Mouse (Mus musculus): ENCODE measurements at regions not wholly inside any gene's neighbourhood (a gene's known extent, or its start where the extent isn't known, plus 50 kb on each side); places are given as distances from the start of the nearest gene placed in this dataset.

DNA sequence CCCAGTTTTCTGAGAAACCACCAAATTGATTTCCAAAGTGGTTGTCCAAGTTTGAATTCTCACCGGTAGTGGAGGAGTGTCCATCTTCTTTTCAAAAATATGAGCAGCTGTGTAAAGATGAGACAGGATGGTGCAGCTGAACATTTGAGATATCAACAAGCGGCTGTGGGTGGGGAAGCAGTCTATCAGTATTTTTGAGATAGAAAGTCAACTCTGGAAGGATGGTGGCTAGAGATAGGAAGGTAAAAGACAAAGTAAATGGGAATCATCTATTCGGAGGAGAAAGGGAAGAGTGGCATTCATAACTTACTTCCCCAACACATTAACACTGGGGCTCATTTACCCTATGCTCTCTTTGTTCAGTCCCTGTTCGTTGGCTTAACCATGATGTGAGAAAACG lies 146.9 kb upstream of the Gmnc start:
- Histone ChIP-seq H3K4me3 (ENCODE audit: low read depth, low read length) (no peak overlapping the region), H3K27ac (ENCODE audit: low read depth) (no peak overlapping the region), H3K36me3 (replicated peaks; ENCODE audit: insufficient read depth, low read length) (no peaks in the 10 kb centered on the region), H3K9me3 (ENCODE audit: low read length) (no peaks in the 10 kb centered on the region), H3K9ac (replicated peaks) (no peak overlapping the region), H3K4me2 (ENCODE audit: low read depth, low read length) (no peak overlapping the region), H3K4me1 (ENCODE audit: insufficient read depth) (no peaks in the 10 kb centered on the region), H3K27me3 (ENCODE audit: insufficient read depth, low read length) (no peaks in the 10 kb centered on the region)
- DNase-seq (no peak), ATAC-seq (no peak)
- 56% methylated on average over 5 of the region's 5 CpGs for WGBS (ENCODE audit: insufficient replicate concordance)
- no peak for TF ChIP-seq EP300 (IDR thresholded peaks at IDR 0.05; ENCODE audit: low read depth)
- TF ChIP-seq CTCF (IDR thresholded peaks at IDR 0.05; ENCODE audit: low read depth) = no peak

DNA sequence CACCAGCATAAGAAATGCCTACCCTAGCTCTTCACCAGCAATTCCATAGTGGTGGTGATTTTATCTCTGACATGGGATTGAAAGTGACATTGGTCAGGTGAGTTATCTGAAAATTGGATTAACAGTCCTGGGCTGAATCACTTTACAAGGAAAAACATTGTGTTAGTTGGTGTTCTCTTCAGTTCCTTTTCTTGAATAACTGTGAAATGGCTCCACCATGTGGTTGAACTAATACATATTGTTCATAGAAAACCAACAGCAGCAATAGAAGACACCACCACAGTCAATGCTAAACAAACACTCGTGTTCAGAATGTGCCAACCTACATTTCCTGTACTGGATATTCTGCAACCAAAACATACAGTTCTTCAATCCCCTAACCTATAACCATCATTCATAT lies 147.5 kb upstream of the Gmnc start:
- H3K27me3 ChIP-seq (ENCODE audit: insufficient read depth, low read length) = no peaks in the 10 kb centered on the region
- no peak overlapping the region for H3K4me3 ChIP-seq (ENCODE audit: low read depth, low read length)
- no peaks in the 10 kb centered on the region for H3K4me1 ChIP-seq (ENCODE audit: insufficient read depth)
- WGBS (ENCODE audit: insufficient replicate concordance) = 3% methylated on average over 1 of the region's 1 CpGs
- no peak overlapping the region for H3K27ac ChIP-seq (ENCODE audit: low read depth)
- no peak overlapping the region for H3K4me2 ChIP-seq (ENCODE audit: low read depth, low read length)
- no peak overlapping the region for H3K9ac ChIP-seq (replicated peaks)
- no peak for DNase-seq
- TF ChIP-seq EP300 (IDR thresholded peaks at IDR 0.05; ENCODE audit: low read depth) (no peak), CTCF (IDR thresholded peaks at IDR 0.05; ENCODE audit: low read depth) (peak; percentile 45)
- no peak for ATAC-seq
- no peaks in the 10 kb centered on the region for H3K36me3 ChIP-seq (replicated peaks; ENCODE audit: insufficient read depth, low read length)
- no peaks in the 10 kb centered on the region for H3K9me3 ChIP-seq (ENCODE audit: low read length)

DNA sequence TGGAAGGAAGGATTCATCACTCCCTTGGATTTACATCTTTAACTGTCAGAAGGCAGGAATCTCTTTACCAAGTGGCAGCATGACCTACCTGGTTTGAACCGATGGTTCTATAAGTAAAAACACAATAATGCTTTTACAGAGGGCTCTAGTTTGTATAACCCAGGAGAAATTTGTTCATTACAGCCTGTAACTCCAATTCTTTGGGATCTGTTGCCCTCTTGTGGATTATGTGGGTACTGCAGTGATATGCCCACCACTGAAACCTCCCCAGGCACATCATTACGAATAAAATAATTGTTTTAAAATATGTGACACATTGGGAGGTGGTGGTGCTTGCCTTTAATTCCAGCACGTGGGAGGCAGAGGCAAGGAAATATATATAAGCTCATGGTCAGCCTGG lies 148.6 kb upstream of the Gmnc start:
- Histone ChIP-seq H3K27ac (ENCODE audit: low read depth) (no peak overlapping the region), H3K9me3 (ENCODE audit: low read length) (no peaks in the 10 kb centered on the region), H3K27me3 (ENCODE audit: insufficient read depth, low read length) (no peaks in the 10 kb centered on the region), H3K4me3 (ENCODE audit: low read depth, low read length) (no peak overlapping the region), H3K4me1 (ENCODE audit: insufficient read depth) (no peaks in the 10 kb centered on the region), H3K9ac (replicated peaks) (no peak overlapping the region), H3K36me3 (replicated peaks; ENCODE audit: insufficient read depth, low read length) (no peaks in the 10 kb centered on the region), H3K4me2 (ENCODE audit: low read depth, low read length) (no peak overlapping the region)
- TF ChIP-seq CTCF (IDR thresholded peaks at IDR 0.05; ENCODE audit: low read depth) = peak; percentile 81
- TF ChIP-seq EP300 (IDR thresholded peaks at IDR 0.05; ENCODE audit: low read depth) = no peak
- peak; percentile 31 for DNase-seq
- WGBS (ENCODE audit: insufficient replicate concordance) = 12% methylated on average over 3 of the region's 3 CpGs
- no peak for ATAC-seq

DNA sequence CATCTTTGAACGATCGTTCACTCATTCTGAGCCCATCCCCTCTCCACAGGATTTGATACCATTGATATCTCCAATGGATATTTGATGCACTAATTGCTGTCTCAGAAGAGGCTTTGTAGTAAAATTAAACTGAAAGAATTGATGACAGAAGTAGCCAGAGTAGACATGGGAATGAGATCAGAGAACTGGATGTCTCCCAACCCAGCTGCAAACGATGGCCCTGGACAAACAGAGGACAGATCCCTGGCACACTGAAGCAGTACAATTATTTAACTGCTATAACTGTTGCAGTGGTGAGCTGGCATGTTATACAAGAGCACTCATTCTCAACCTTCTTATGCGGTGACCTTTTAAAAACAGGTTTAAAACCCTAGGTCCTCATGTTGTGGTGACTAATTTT lies 151.5 kb upstream of the Ostn start:
- Histone ChIP-seq H3K4me3 (ENCODE audit: low read depth, low read length) (no peak overlapping the region), H3K9me3 (ENCODE audit: low read length) (no peaks in the 10 kb centered on the region), H3K9ac (replicated peaks) (no peak overlapping the region), H3K4me1 (ENCODE audit: insufficient read depth) (no peaks in the 10 kb centered on the region), H3K4me2 (ENCODE audit: low read depth, low read length) (no peak overlapping the region), H3K27ac (ENCODE audit: low read depth) (no peak overlapping the region), H3K36me3 (replicated peaks; ENCODE audit: insufficient read depth, low read length) (no peaks in the 10 kb centered on the region), H3K27me3 (ENCODE audit: insufficient read depth, low read length) (no peaks in the 10 kb centered on the region)
- TF ChIP-seq CTCF (IDR thresholded peaks at IDR 0.05; ENCODE audit: low read depth) (no peak), EP300 (IDR thresholded peaks at IDR 0.05; ENCODE audit: low read depth) (no peak)
- no peak for DNase-seq
- 78% methylated on average over 4 of the region's 4 CpGs for WGBS (ENCODE audit: insufficient replicate concordance)
- ATAC-seq = no peak

DNA sequence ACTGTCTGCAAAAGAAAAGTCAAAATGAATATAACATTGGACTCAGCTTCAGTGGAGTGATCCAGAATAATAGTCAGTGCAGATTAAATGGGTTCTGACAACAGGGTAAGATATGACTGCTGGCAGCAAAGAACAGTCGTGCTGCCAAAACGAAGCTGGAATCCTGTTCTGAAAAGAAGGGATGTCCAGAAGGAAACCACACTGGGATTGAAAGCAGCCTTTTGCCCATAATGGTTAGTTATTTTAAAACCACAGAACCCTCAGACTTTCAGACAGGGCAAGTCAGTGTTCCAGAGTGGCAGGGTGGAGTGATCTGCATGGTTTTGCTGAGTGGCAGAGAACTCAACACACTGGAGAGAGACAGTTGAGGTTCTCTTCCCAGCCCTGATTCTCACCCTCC lies 111.6 kb upstream of the Ostn start:
- no peak for TF ChIP-seq EP300 (IDR thresholded peaks at IDR 0.05; ENCODE audit: low read depth)
- TF ChIP-seq CTCF (IDR thresholded peaks at IDR 0.05; ENCODE audit: low read depth) = no peak
- Histone ChIP-seq H3K4me2 (ENCODE audit: low read depth, low read length) (no peak overlapping the region), H3K9me3 (ENCODE audit: low read length) (no peaks in the 10 kb centered on the region), H3K4me1 (ENCODE audit: insufficient read depth) (no peaks in the 10 kb centered on the region), H3K4me3 (ENCODE audit: low read depth, low read length) (no peak overlapping the region), H3K27me3 (ENCODE audit: insufficient read depth, low read length) (no peaks in the 10 kb centered on the region), H3K9ac (replicated peaks) (no peak overlapping the region), H3K36me3 (replicated peaks; ENCODE audit: insufficient read depth, low read length) (no peaks in the 10 kb centered on the region), H3K27ac (ENCODE audit: low read depth) (no peak overlapping the region)
- DNase-seq (no peak), ATAC-seq (no peak)
- 64% methylated on average over 2 of the region's 2 CpGs for WGBS (ENCODE audit: insufficient replicate concordance)

Data from liver, postnatal 0 days (tissue).